Mouse (Mus musculus) gastrocnemius, adult 18-20 months (tissue): Measurements from ENCODE around the gene Parp16. TPM values are rescaled to one million over a fixed set of nuclear protein-coding genes. Genes with fewer than 3 reads are reported as not detected.
"Not testable (repeated sequence)": the region's sequence is repeated elsewhere in the genome, so short reads cannot be mapped to it uniquely, and the experiment has no call there.

Experiments used
- DNase-seq: peaks from one replicate; pipeline ENCODE4 v3.0.0; 2021; ENCODE audit warnings: low spot score
- total RNA-seq, 2 experiments: library from RNA; stranded (reverse); gene quantifications; 2 replicates each; pipeline ENCODE4 v1.2.3; 2021

Gene Parp16
- total RNA-seq, 2 experiments from 2014 or later = 3.6 to 3.7 TPM

- no peak for DNase-seq
These were observed 13.4 kb downstream of the Parp16 start for GRCm38 (mm10) chr9:65208293-65209179.

GRCm38 (mm10) chr9:65211598-65211997 lies 16.4 kb downstream of the Parp16 start:
- no peak for DNase-seq

- DNase-seq = no peak
These were observed 19.2 kb downstream of the Parp16 start for GRCm38 (mm10) chr9:65214425-65214777.

GRCm38 (mm10) chr9:65214778-65215493 lies 19.8 kb downstream of the Parp16 start:
- peak; percentile 92 for DNase-seq

GRCm38 (mm10) chr9:65215494-65216126 lies 20.5 kb downstream of the Parp16 start:
- no peak for DNase-seq

GRCm38 (mm10) chr9:65216972-65217371 lies 21.8 kb downstream of the Parp16 start:
- DNase-seq = no peak

- peak; percentile 57 for DNase-seq
These were observed 22.5 kb downstream of the Parp16 start for GRCm38 (mm10) chr9:65217661-65218060.

- no peak for DNase-seq
These were observed 23.8 kb downstream of the Parp16 start for GRCm38 (mm10) chr9:65218916-65219315.

GRCm38 (mm10) chr9:65220398-65220797 lies 25.2 kb downstream of the Parp16 start:
- not testable (repeated sequence) for DNase-seq

- no peak for DNase-seq
These were observed 28.8 kb downstream of the Parp16 start for GRCm38 (mm10) chr9:65223927-65224326.

- peak; percentile 58 for DNase-seq
These were observed 30.6 kb downstream of the Parp16 start for GRCm38 (mm10) chr9:65225795-65226194.

GRCm38 (mm10) chr9:65230250-65230649 lies 35.1 kb downstream of the Parp16 start:
- DNase-seq = no peak

- no peak for DNase-seq
These were observed 36.1 kb downstream of the Parp16 start for GRCm38 (mm10) chr9:65231284-65231683.

- DNase-seq = no peak
These were observed 38.3 kb downstream of the Parp16 start for GRCm38 (mm10) chr9:65233243-65233985.

- DNase-seq = no peak
These were observed 39.6 kb downstream of the Parp16 start for GRCm38 (mm10) chr9:65234734-65235133.

- no peak for DNase-seq
These were observed 40.4 kb downstream of the Parp16 start for GRCm38 (mm10) chr9:65235601-65236000.

- no peak for DNase-seq
These were observed 42.5 kb downstream of the Parp16 start for GRCm38 (mm10) chr9:65237616-65238015.

- DNase-seq = peak; percentile 41
These were observed 43.1 kb downstream of the Parp16 start for GRCm38 (mm10) chr9:65238191-65238760.

- DNase-seq = no peak
These were observed 44.0 kb downstream of the Parp16 start for GRCm38 (mm10) chr9:65239176-65239575.

GRCm38 (mm10) chr9:65239731-65240130 lies 44.6 kb downstream of the Parp16 start:
- DNase-seq = no peak

GRCm38 (mm10) chr9:65240587-65240986 lies 45.4 kb downstream of the Parp16 start:
- no peak for DNase-seq
